Mouse (Mus musculus) hindbrain, embryonic 14.5 days (tissue): ENCODE data around the gene 4632433K11Rik. TPM values are rescaled to one million over a fixed set of nuclear protein-coding genes. Genes with fewer than 3 reads are reported as not detected.
"Not testable (repeated sequence)": the region's sequence is repeated elsewhere in the genome, so short reads cannot be mapped to it uniquely, and the experiment has no call there.

ENCODE experiments used
- ATAC-seq: fragments of 200-750 bp; cut with Nextera tagmentation; 2 replicates; pipeline ENCODE4 v1.8.0; 2017; ENCODE audit warnings: moderate number of reproducible peaks, mild to moderate bottlenecking, moderate TSS enrichment, moderate library complexity; ENCODE audit not compliant: low FRiP score
- DNase-seq: peaks from one replicate; pipeline ENCODE4 v3.0.0-alpha.2; 2015; ENCODE audit warnings: low spot score
- H3K27ac ChIP-seq: fragments of 300-500 bp; sonication (generic); 2 replicates; pipeline ENCODE4 v1.5.1; 2014; ENCODE audit warnings: mild to moderate bottlenecking, moderate library complexity
- H3K27me3 ChIP-seq: fragments of 300-500 bp; sonication (generic); 2 replicates; pipeline ENCODE4 v1.6.1; 2014; ENCODE audit warnings: mild to moderate bottlenecking, low read length, mixed read lengths; ENCODE audit not compliant: control insufficient read depth, insufficient read depth
- H3K36me3 ChIP-seq: fragments of 300-500 bp; sonication (generic); replicated peaks from 2 replicates; pipeline ENCODE4 v1.6.1; 2014; ENCODE audit not compliant: control insufficient read depth, insufficient read depth
- H3K4me1 ChIP-seq: fragments of 300-500 bp; sonication (generic); replicated peaks from 2 replicates; pipeline ENCODE4 v1.6.1; 2014; ENCODE audit warnings: antibody characterized with exemption, low read length, mixed read lengths; ENCODE audit not compliant: control insufficient read depth, insufficient read depth
- H3K4me2 ChIP-seq: fragments of 300-500 bp; sonication (generic); replicated peaks from 2 replicates; pipeline ENCODE4 v1.6.1; 2014; ENCODE audit warnings: mild to moderate bottlenecking, moderate library complexity
- H3K4me3 ChIP-seq: fragments of 300-500 bp; sonication (generic); replicated peaks from 2 replicates; pipeline ENCODE4 v1.5.1; 2014; ENCODE audit warnings: mild to moderate bottlenecking, low read length
- H3K9ac ChIP-seq: fragments of 300-500 bp; sonication (generic); 2 replicates; pipeline ENCODE4 v1.6.1; 2014
- H3K9me3 ChIP-seq: fragments of 300-500 bp; sonication (generic); 2 replicates; pipeline ENCODE4 v1.6.1; 2016; ENCODE audit warnings: low read length; ENCODE audit not compliant: control insufficient read depth
- WGBS: fragments of 180-500 bp; shearing (Covaris S2); extraction: QIAGEN DNeasy Blood & Tissue Kit; methylation state at CpG from one replicate; pipeline ENCODE4 v1.1.7; 2014; 5-methylcytosine and 5-hydroxymethylcytosine counted together
- polyA plus RNA-seq: library from polyadenylated mRNA; unstranded; fragments of >200 nt; fragmentation: Nextera tagmentation; extraction: Ambion mirVana; gene quantifications from 2 replicates; pipeline ENCODE4 v1.2.1, GENCODE M21; 2014

The 4632433K11Rik gene
- polyA plus RNA-seq, 1 experiment from 2014 or later, result not detected

GRCm38 (mm10) chr7:5002876-5003275 is 31.0 kb upstream of the 4632433K11Rik start:
- H3K27me3 ChIP-seq, H3K9me3 ChIP-seq, H3K4me1 ChIP-seq, ATAC-seq, H3K4me2 ChIP-seq, H3K9ac ChIP-seq, DNase-seq, H3K4me3 ChIP-seq, H3K27ac ChIP-seq: not testable (repeated sequence)
- 77% methylated on average over 8 of the region's 8 CpGs for WGBS
- peaks cover 18% of the 10 kb centered on the region for H3K36me3 ChIP-seq

- H3K9ac ChIP-seq, result no peak overlapping the region
- no peaks in the 10 kb centered on the region for H3K9me3 ChIP-seq
- DNase-seq (no peak), ATAC-seq (peak; percentile 18; the same call in 1 of the 2 replicates)
- 96% methylated on average over 26 of the region's 26 CpGs for WGBS
- no peak overlapping the region for H3K4me3 ChIP-seq
- no peak overlapping the region for H3K27ac ChIP-seq
- H3K27me3 ChIP-seq, result no peaks in the 10 kb centered on the region
- peaks cover 69% of the 10 kb centered on the region for H3K36me3 ChIP-seq
- H3K4me2 ChIP-seq, result no peak overlapping the region
- no peaks in the 10 kb centered on the region for H3K4me1 ChIP-seq
Measured at GRCm38 (mm10) chr7:5008229-5008628, 25.7 kb upstream of the 4632433K11Rik start.

GRCm38 (mm10) chr7:5012681-5013513 is 21.0 kb upstream of the 4632433K11Rik start:
- Histone ChIP-seq H3K27ac (no peak overlapping the region), H3K36me3 (peaks cover 50% of the 10 kb centered on the region), H3K27me3 (no peaks in the 10 kb centered on the region), H3K4me2 (peak overlapping the region; percentile 68; the same call in 1 of the 2 replicates), H3K9me3 (no peaks in the 10 kb centered on the region), H3K9ac (no peak overlapping the region), H3K4me3 (no peak overlapping the region), H3K4me1 (peaks cover 6% of the 10 kb centered on the region)
- no peak for DNase-seq
- ATAC-seq, result no peak
- WGBS, result 93% methylated on average over 27 of the region's 27 CpGs

GRCm38 (mm10) chr7:5014251-5015117 is 19.4 kb upstream of the 4632433K11Rik start, which contains the start of the genes Zfp524 and Fiz1:
Gene Zfp524 (plus strand): TSS chr7:5014415.
Gene Fiz1 (minus strand): TSS chr7:5014697.
- H3K27me3 ChIP-seq, result no peaks in the 10 kb centered on the region
- peaks cover 8% of the 10 kb centered on the region for H3K4me1 ChIP-seq
- ATAC-seq (peak; percentile 83), DNase-seq (peak; percentile 98)
- under 1% methylated on average over 42 of the region's 42 CpGs for WGBS
- no peaks in the 10 kb centered on the region for H3K9me3 ChIP-seq
- H3K27ac ChIP-seq, result peak within 1 kb of the TSS; percentile 98
- peaks cover 34% of the 10 kb centered on the region for H3K36me3 ChIP-seq
- H3K4me2 ChIP-seq, result peak within 1 kb of the TSS; percentile 68
- H3K4me3 ChIP-seq, result peak within 1 kb of the TSS; percentile 72
- peak within 1 kb of the TSS; percentile 81 for H3K9ac ChIP-seq

DNA sequence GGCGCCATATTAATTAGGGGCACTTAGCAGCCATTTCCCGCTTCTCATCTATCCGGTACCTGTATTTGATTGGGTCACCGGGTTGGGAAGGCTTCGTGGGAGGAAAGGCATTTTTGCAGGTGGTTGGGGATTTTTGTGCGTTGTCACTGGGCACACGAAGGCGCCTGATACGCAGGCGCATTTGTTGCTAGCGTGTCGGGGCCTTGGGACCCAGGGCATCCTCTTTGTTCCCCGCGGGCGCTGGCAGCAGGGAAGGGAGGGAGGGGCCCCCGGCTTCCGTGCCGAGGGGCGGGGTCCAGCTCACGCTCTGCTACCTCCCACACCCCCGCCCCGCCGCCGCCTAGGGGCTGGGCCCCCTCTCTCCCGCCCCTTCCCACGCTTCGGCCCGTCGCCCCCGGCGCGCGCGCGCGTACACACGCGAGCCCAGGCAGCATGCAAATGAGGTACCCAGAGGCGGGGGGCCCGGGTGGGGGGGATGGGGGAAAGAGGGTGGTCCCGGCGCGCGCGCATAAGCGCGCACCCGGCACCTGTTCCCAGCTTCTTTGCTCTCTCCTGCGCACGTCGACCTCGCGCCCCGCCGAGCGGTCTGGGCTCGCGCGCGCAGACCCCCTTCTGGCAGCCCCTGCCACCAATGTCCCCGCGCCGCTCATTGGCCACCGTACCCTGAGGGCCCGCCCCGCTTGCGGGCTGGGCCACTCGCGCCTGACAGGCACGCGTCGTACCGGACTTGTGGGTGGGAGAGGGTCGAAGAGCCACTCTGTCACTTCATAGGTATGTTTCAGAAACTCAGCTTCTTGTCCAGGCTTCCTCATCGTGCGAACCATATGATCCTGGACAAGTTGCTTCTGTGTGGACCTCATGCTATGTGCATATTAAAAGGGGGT is 18.6 kb upstream of the 4632433K11Rik start, which contains the start of gene Gm44973:
TSS of gene Gm44973 (plus strand) at position 379 of the 884 bp plus-strand sequence.
- Histone ChIP-seq H3K36me3 (peaks cover 26% of the 10 kb centered on the region), H3K4me2 (peak within 1 kb of the TSS; percentile 68), H3K27me3 (no peaks in the 10 kb centered on the region), H3K9ac (peak within 1 kb of the TSS; percentile 81), H3K27ac (peak within 1 kb of the TSS; percentile 98), H3K4me1 (peaks cover 11% of the 10 kb centered on the region), H3K9me3 (no peaks in the 10 kb centered on the region), H3K4me3 (peak within 1 kb of the TSS; percentile 72)
- under 1% methylated on average over 56 of the region's 76 CpGs for WGBS
- ATAC-seq (peak; percentile 81), DNase-seq (peak; percentile 88)

GRCm38 (mm10) chr7:5016057-5016456 is 17.9 kb upstream of the 4632433K11Rik start:
- peak overlapping the region; percentile 68 for H3K4me2 ChIP-seq
- H3K27ac ChIP-seq, result peak overlapping the region; percentile 98
- no peak for ATAC-seq
- DNase-seq, result peak; percentile 40
- 68% methylated on average over 3 of the region's 3 CpGs for WGBS
- no peaks in the 10 kb centered on the region for H3K27me3 ChIP-seq
- peak overlapping the region; percentile 69 for H3K9ac ChIP-seq
- peaks cover 13% of the 10 kb centered on the region for H3K4me1 ChIP-seq
- H3K36me3 ChIP-seq, result peaks cover 19% of the 10 kb centered on the region
- H3K4me3 ChIP-seq, result peak overlapping the region; percentile 72
- no peaks in the 10 kb centered on the region for H3K9me3 ChIP-seq

GRCm38 (mm10) chr7:5016920-5017319 is 17.0 kb upstream of the 4632433K11Rik start:
- DNase-seq (no peak), ATAC-seq (no peak)
- H3K4me2 ChIP-seq, result no peak overlapping the region
- 99% methylated on average over 2 of the region's 2 CpGs for WGBS
- no peaks in the 10 kb centered on the region for H3K9me3 ChIP-seq
- H3K9ac ChIP-seq, result no peak overlapping the region
- no peaks in the 10 kb centered on the region for H3K27me3 ChIP-seq
- no peak overlapping the region for H3K27ac ChIP-seq
- no peak overlapping the region for H3K4me3 ChIP-seq
- peaks cover 15% of the 10 kb centered on the region for H3K36me3 ChIP-seq
- H3K4me1 ChIP-seq, result peaks cover 20% of the 10 kb centered on the region

GRCm38 (mm10) chr7:5017352-5017751 is 16.6 kb upstream of the 4632433K11Rik start:
- Histone ChIP-seq H3K27ac (no peak overlapping the region), H3K9ac (no peak overlapping the region), H3K27me3 (no peaks in the 10 kb centered on the region), H3K4me3 (no peak overlapping the region), H3K9me3 (no peaks in the 10 kb centered on the region), H3K4me2 (no peak overlapping the region), H3K36me3 (peaks cover 15% of the 10 kb centered on the region), H3K4me1 (peaks cover 20% of the 10 kb centered on the region)
- WGBS, result 90% methylated on average over 16 of the region's 16 CpGs
- ATAC-seq (no peak), DNase-seq (no peak)
